Mouse (Mus musculus): ENCODE data around the gene Nfkb1.

DNA sequence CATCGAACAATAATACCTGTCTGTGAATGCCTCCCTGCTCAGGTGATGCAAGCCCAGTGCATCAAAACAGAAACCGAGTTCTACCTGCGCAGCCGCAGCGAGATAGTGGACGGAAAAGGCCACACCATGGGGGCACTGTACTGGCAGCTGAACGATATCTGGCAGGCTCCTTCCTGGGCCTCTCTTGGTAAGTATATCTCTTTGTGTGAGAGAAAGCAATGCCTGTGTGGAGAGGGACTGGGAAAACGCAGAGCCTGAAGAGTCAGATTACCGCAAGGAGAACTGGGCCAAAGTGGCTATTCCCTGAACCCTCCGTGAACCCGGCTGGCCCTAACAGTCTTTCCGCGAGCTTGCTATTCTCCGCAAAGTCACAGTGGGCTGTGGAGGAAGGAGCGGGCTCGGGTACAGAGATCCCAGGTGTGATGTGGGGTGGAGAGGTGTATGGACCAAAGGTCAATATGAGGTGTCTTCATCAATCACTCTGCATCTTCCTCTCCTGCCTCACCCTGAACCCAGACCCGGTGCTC is 128.1 kb downstream of the Nfkb1 start:
- no peak for TF ChIP-seq CTCF (IDR thresholded peaks at IDR 0.05; ENCODE audit: low read depth)
- TF ChIP-seq EP300 (IDR thresholded peaks at IDR 0.05; ENCODE audit: low read depth) = no peak
